Mouse (Mus musculus) liver, embryonic 14.5 days (tissue): Measurements from ENCODE around the gene Dcun1d1. TPM values are rescaled to one million over a fixed set of nuclear protein-coding genes. Genes with fewer than 3 reads are reported as not detected.
A peak's percentile ranks its signal among the peaks of the same experiment; 100 is the strongest.

Experiments
- ATAC-seq: fragments of 200-750 bp; cut with Nextera tagmentation; 2 replicates; pipeline ENCODE4 v1.8.0; 2017; ENCODE audit warnings: moderate number of reproducible peaks, mild to moderate bottlenecking, moderate library complexity; ENCODE audit not compliant: insufficient read depth
- DNase-seq, 3 experiments: peaks; one replicate each; pipeline ENCODE4 v3.0.0-alpha.2; 2012 to 2013; ENCODE audit warnings: low read depth in 3 of 3, low spot score in 3 of 3
- H3K27ac ChIP-seq: fragments of 300-500 bp; sonication (generic); 2 replicates; pipeline ENCODE4 v1.5.1; 2014; ENCODE audit warnings: moderate library complexity, mild to moderate bottlenecking, control low read depth, inconsistent platforms
- H3K27me3 ChIP-seq: fragments of 300-500 bp; sonication (generic); 2 replicates; pipeline ENCODE4 v1.6.1; 2014; ENCODE audit warnings: mild to moderate bottlenecking, low read length, moderate library complexity; ENCODE audit not compliant: control insufficient read depth, insufficient read depth
- H3K36me3 ChIP-seq: fragments of 300-500 bp; sonication (generic); replicated peaks from 2 replicates; pipeline ENCODE4 v1.6.1; 2014; ENCODE audit warnings: low read depth; ENCODE audit not compliant: control insufficient read depth, insufficient read depth
- H3K4me1 ChIP-seq, 2 experiments: fragments of 200-500 bp in 1 of 2; fragments of 300-500 bp in 1 of 2; sonication (generic) in 1 of 2; replicated peaks; 2 replicates each; pipeline ENCODE4 v1.6.1; 2012 to 2014; ENCODE audit warnings: antibody characterized with exemption in 1 of 2, inconsistent platforms in 1 of 2, low read length in 1 of 2; ENCODE audit not compliant: control insufficient read depth in 2 of 2, insufficient read depth in 2 of 2
- H3K4me2 ChIP-seq: fragments of 300-500 bp; sonication (generic); 2 replicates; pipeline ENCODE4 v1.6.1; 2014; ENCODE audit warnings: low read depth, mild to moderate bottlenecking, control low read depth, moderate library complexity
- H3K4me3 ChIP-seq, 2 experiments: fragments of 200-500 bp in 1 of 2; fragments of 300-500 bp in 1 of 2; sonication (generic) in 1 of 2; 2 replicates each; pipeline ENCODE4 v1.5.1; 2012 to 2014; ENCODE audit warnings: low read depth in 2 of 2, low read length in 2 of 2, mild to moderate bottlenecking in 2 of 2, control low read depth in 1 of 2, inconsistent platforms in 1 of 2, moderate library complexity in 1 of 2; ENCODE audit not compliant: insufficient read depth in 1 of 2
- H3K9ac ChIP-seq: fragments of 300-500 bp; sonication (generic); replicated peaks from 2 replicates; pipeline ENCODE4 v1.6.1; 2014; ENCODE audit warnings: mild to moderate bottlenecking, control low read depth, moderate library complexity
- H3K9me3 ChIP-seq: fragments of 300-500 bp; sonication (generic); 2 replicates; pipeline ENCODE4 v1.6.1; 2016; ENCODE audit warnings: low read length, mixed read lengths; ENCODE audit not compliant: control insufficient read depth
- CTCF ChIP-seq: IDR thresholded peaks from 2 replicates; pipeline ENCODE4 v1.5.1; 2016; ENCODE audit warnings: antibody characterized with exemption, low read depth, control low read depth
- EP300 ChIP-seq: IDR thresholded peaks from 2 replicates; pipeline ENCODE4 v1.6.1; 2016; ENCODE audit warnings: antibody characterized with exemption, low read depth
- WGBS: fragments of 180-500 bp; shearing (Covaris S2); extraction: QIAGEN DNeasy Blood & Tissue Kit; methylation state at CpG from one replicate; pipeline ENCODE4 v1.1.7; 2014; ENCODE audit not compliant: insufficient replicate concordance; 5-methylcytosine and 5-hydroxymethylcytosine counted together
- polyA plus RNA-seq, 2 experiments: library from polyadenylated mRNA; depleted of rRNA in 1 of 2; stranded (reverse) in 1 of 2; unstranded in 1 of 2; fragments of >200 nt; fragmentation: Nextera tagmentation in 1 of 2; extraction: Ambion mirVana in 1 of 2; gene quantifications; 2 replicates each; pipeline versions ENCODE4 v1.2.1 to v1.2.3; 2012 to 2014

Gene Dcun1d1
- polyA plus RNA-seq, 2 experiments = 31.3 to 78.6 TPM

GRCm38 (mm10) chr3:35963401-35963800, 26.2 kb upstream of the Dcun1d1 start:
- Histone ChIP-seq H3K4me3 (no peak overlapping the region), H3K4me2 (no peak overlapping the region), H3K4me1 (0 out of 4 replicates have a peak, but pooled peaks cover 0 to 4% of the 10 kb centered on the region in 2 experiments), H3K36me3 (no peaks in the 10 kb centered on the region), H3K27me3 (no peaks in the 10 kb centered on the region), H3K9ac (no peak overlapping the region), H3K27ac (no peak overlapping the region), H3K9me3 (no peaks in the 10 kb centered on the region)
- DNase-seq (no peak), ATAC-seq (no peak)
- WGBS = 70% methylated on average over 4 of the region's 4 CpGs
- TF ChIP-seq EP300 (no peak), CTCF (no peak)

GRCm38 (mm10) chr3:35962967-35963366, 25.7 kb upstream of the Dcun1d1 start:
- H3K4me2 ChIP-seq = no peak overlapping the region
- 0 out of 4 replicates have a peak, but pooled peaks cover 0 to 4% of the 10 kb centered on the region in 2 experiments for H3K4me1 ChIP-seq
- ATAC-seq (no peak), DNase-seq (no peak)
- H3K4me3 ChIP-seq = no peak overlapping the region
- H3K27ac ChIP-seq = no peak overlapping the region
- no peaks in the 10 kb centered on the region for H3K36me3 ChIP-seq
- 65% methylated on average over 5 of the region's 5 CpGs for WGBS
- H3K9ac ChIP-seq = no peak overlapping the region
- peak; percentile 59 for TF ChIP-seq CTCF
- no peak for TF ChIP-seq EP300
- H3K27me3 ChIP-seq = no peaks in the 10 kb centered on the region
- H3K9me3 ChIP-seq = no peaks in the 10 kb centered on the region

- H3K4me1 ChIP-seq = no peaks in the 10 kb centered on the region
- H3K27me3 ChIP-seq = no peaks in the 10 kb centered on the region
- no peak overlapping the region for H3K4me2 ChIP-seq
- DNase-seq (no peak), ATAC-seq (no peak)
- 77% methylated on average over 3 of the region's 3 CpGs for WGBS
- H3K27ac ChIP-seq = no peak overlapping the region
- H3K9ac ChIP-seq = no peak overlapping the region
- H3K36me3 ChIP-seq = no peaks in the 10 kb centered on the region
- no peak for TF ChIP-seq CTCF
- H3K9me3 ChIP-seq = no peaks in the 10 kb centered on the region
- no peak overlapping the region for H3K4me3 ChIP-seq
These were observed 20.0 kb upstream of the Dcun1d1 start for GRCm38 (mm10) chr3:35957230-35957629.

- TF ChIP-seq EP300 (no peak), CTCF (no peak)
- H3K27me3 ChIP-seq = no peaks in the 10 kb centered on the region
- ATAC-seq (no peak), DNase-seq (no peak)
- H3K4me2 ChIP-seq = no peak overlapping the region
- H3K36me3 ChIP-seq = no peaks in the 10 kb centered on the region
- no peaks in the 10 kb centered on the region for H3K4me1 ChIP-seq
- no peaks in the 10 kb centered on the region for H3K9me3 ChIP-seq
- no peak overlapping the region for H3K27ac ChIP-seq
- 71% methylated on average over 11 of the region's 11 CpGs for WGBS
- H3K4me3 ChIP-seq = no peak overlapping the region
- no peak overlapping the region for H3K9ac ChIP-seq
These were observed 17.8 kb upstream of the Dcun1d1 start for GRCm38 (mm10) chr3:35954901-35955575.

GRCm38 (mm10) chr3:35953816-35954215, 16.6 kb upstream of the Dcun1d1 start:
- H3K27me3 ChIP-seq = no peaks in the 10 kb centered on the region
- no peaks in the 10 kb centered on the region for H3K36me3 ChIP-seq
- H3K4me2 ChIP-seq = no peak overlapping the region
- no peaks in the 10 kb centered on the region for H3K9me3 ChIP-seq
- ATAC-seq (no peak), DNase-seq (no peak)
- H3K4me3 ChIP-seq = no peak overlapping the region
- H3K27ac ChIP-seq = no peak overlapping the region
- WGBS = 76% methylated on average over 6 of the region's 6 CpGs
- H3K4me1 ChIP-seq = no peaks in the 10 kb centered on the region
- no peak for TF ChIP-seq EP300
- TF ChIP-seq CTCF = no peak
- H3K9ac ChIP-seq = no peak overlapping the region
